Mouse (Mus musculus) kidney, postnatal 10 days (tissue): ENCODE measurements around the gene Nabp2.

Source experiments
- DNase-seq: peaks from one replicate; pipeline ENCODE4 v3.0.0; 2021; ENCODE audit warnings: mixed read lengths

Gene Nabp2

GRCm38 (mm10) chr10:128425260-128425659 lies 14.0 kb upstream of the Nabp2 start:
- no peak for DNase-seq

- DNase-seq = peak; percentile 51
These were observed 13.3 kb upstream of the Nabp2 start for GRCm38 (mm10) chr10:128424604-128425003.

GRCm38 (mm10) chr10:128422426-128422825 lies 11.1 kb upstream of the Nabp2 start:
- no peak for DNase-seq

GRCm38 (mm10) chr10:128414848-128415247 lies 3.6 kb upstream of the Nabp2 start:
- no peak for DNase-seq

- DNase-seq = no peak
These were observed 1.8 kb upstream of the Nabp2 start for GRCm38 (mm10) chr10:128413076-128413475.

GRCm38 (mm10) chr10:128412558-128412957 lies 1.3 kb upstream of the Nabp2 start:
- DNase-seq = no peak

GRCm38 (mm10) chr10:128412055-128412381 lies 726 bp upstream of the Nabp2 start:
- no peak for DNase-seq

- DNase-seq = peak; percentile 16
These were observed 789 bp downstream of the Nabp2 start for GRCm38 (mm10) chr10:128410560-128410845.

- DNase-seq = peak; percentile 99
These were observed 1.4 kb downstream of the Nabp2 start for GRCm38 (mm10) chr10:128409692-128410559.

- DNase-seq = peak; percentile 55
These were observed 2.4 kb downstream of the Nabp2 start for GRCm38 (mm10) chr10:128408591-128409535.

- no peak for DNase-seq
These were observed 7.4 kb downstream of the Nabp2 start for GRCm38 (mm10) chr10:128403931-128404330.

GRCm38 (mm10) chr10:128401638-128402037 lies 9.7 kb downstream of the Nabp2 start:
- DNase-seq = no peak

GRCm38 (mm10) chr10:128401056-128401455 lies 10.2 kb downstream of the Nabp2 start, which contains the start of gene Slc39a5:
Slc39a5 (minus strand) TSS chr10:128401229.
- DNase-seq = peak; percentile 63

- peak; percentile 80 for DNase-seq
These were observed 11.0 kb downstream of the Nabp2 start for GRCm38 (mm10) chr10:128400338-128400737.

- DNase-seq = peak; percentile 20
These were observed 13.8 kb downstream of the Nabp2 start for GRCm38 (mm10) chr10:128397466-128397865.

GRCm38 (mm10) chr10:128396716-128397264 lies 14.5 kb downstream of the Nabp2 start:
- DNase-seq = peak; percentile 51

GRCm38 (mm10) chr10:128396017-128396673 lies 15.1 kb downstream of the Nabp2 start:
- peak; percentile 15 for DNase-seq

GRCm38 (mm10) chr10:128391850-128392249 lies 19.4 kb downstream of the Nabp2 start:
- DNase-seq = no peak

GRCm38 (mm10) chr10:128390366-128390765 lies 20.9 kb downstream of the Nabp2 start:
- peak; percentile 19 for DNase-seq

- no peak for DNase-seq
These were observed 21.7 kb downstream of the Nabp2 start for GRCm38 (mm10) chr10:128389570-128389969.

- DNase-seq = no peak
These were observed 22.4 kb downstream of the Nabp2 start for GRCm38 (mm10) chr10:128388941-128389340.

GRCm38 (mm10) chr10:128385902-128386301 lies 25.4 kb downstream of the Nabp2 start:
- no peak for DNase-seq

- no peak for DNase-seq
These were observed 28.8 kb downstream of the Nabp2 start for GRCm38 (mm10) chr10:128382482-128382881.
